Mouse (Mus musculus) T-helper 17 cell (primary cell): ENCODE results near the gene Acbd6.

Source experiments
- in situ Hi-C, 2 experiments: fragments of 300-600 bp; cut with MboI, MseI; formaldehyde crosslinking; loops; 1 replicate in 1 of 2; 2 replicates in 1 of 2; pipeline ENCODE4 v1.15.1; 2025; ENCODE audit warnings: high pct_unique_total_duplicates in 2 of 2

Gene Acbd6

GRCm38 (mm10) chr1:155557642-155558011, 293 bp upstream of the Acbd6 start:
- in situ Hi-C loops, result no loop called here

GRCm38 (mm10) chr1:155560021-155560420, 2.1 kb downstream of the Acbd6 start:
- in situ Hi-C loops, result no loop called here

GRCm38 (mm10) chr1:155560678-155561077, 2.8 kb downstream of the Acbd6 start:
- in situ Hi-C loops, result no loop called here

- in situ Hi-C loops, result no loop called here
Observed at GRCm38 (mm10) chr1:155562206-155562605, 4.3 kb downstream of the Acbd6 start.

GRCm38 (mm10) chr1:155564741-155565140, 6.8 kb downstream of the Acbd6 start:
- in situ Hi-C loops, result no loop called here

GRCm38 (mm10) chr1:155568133-155568532, 10.2 kb downstream of the Acbd6 start:
- in situ Hi-C loops, result no loop called here

- in situ Hi-C loops, result no loop called here
Observed at GRCm38 (mm10) chr1:155569340-155569739, 11.4 kb downstream of the Acbd6 start.

- in situ Hi-C loops, result loop anchor here (10.0 kb wide), 1 partner anchor 210 kb away; no protein-coding TSS in a partner anchor
Observed at GRCm38 (mm10) chr1:155574966-155575673, 17.2 kb downstream of the Acbd6 start.

GRCm38 (mm10) chr1:155576432-155576831, 18.5 kb downstream of the Acbd6 start:
- in situ Hi-C loops, result loop anchor here (10.0 kb wide), 1 partner anchor 208 kb away; no protein-coding TSS in a partner anchor

GRCm38 (mm10) chr1:155577316-155577715, 19.4 kb downstream of the Acbd6 start:
- in situ Hi-C loops, result loop anchor here (10.0 kb wide), 1 partner anchor 207 kb away; no protein-coding TSS in a partner anchor

GRCm38 (mm10) chr1:155587961-155588360, 30.0 kb downstream of the Acbd6 start:
- in situ Hi-C loops, result loop anchor here in 1 of 2 experiments (10.0 kb wide), 1 partner anchor 1117 kb away; no protein-coding TSS in a partner anchor

- in situ Hi-C loops, result no loop called here
Observed at GRCm38 (mm10) chr1:155594141-155594540, 36.2 kb downstream of the Acbd6 start.

- in situ Hi-C loops, result no loop called here
Observed at GRCm38 (mm10) chr1:155596576-155596975, 38.7 kb downstream of the Acbd6 start.

GRCm38 (mm10) chr1:155604706-155605105, 46.8 kb downstream of the Acbd6 start:
- in situ Hi-C loops, result loop anchor here in 1 of 2 experiments (10.0 kb wide), 1 partner anchor 480 kb away; no protein-coding TSS in a partner anchor

GRCm38 (mm10) chr1:155605391-155606155, 47.7 kb downstream of the Acbd6 start:
- in situ Hi-C loops, result loop anchor here in 1 of 2 experiments (10.0 kb wide), 1 partner anchor 479 kb away; no protein-coding TSS in a partner anchor

- in situ Hi-C loops, result loop anchor here in 1 of 2 experiments (10.0 kb wide), 1 partner anchor 479 kb away; no protein-coding TSS in a partner anchor
Observed at GRCm38 (mm10) chr1:155606156-155606531, 48.2 kb downstream of the Acbd6 start.

- in situ Hi-C loops, result loop anchor here in 1 of 2 experiments (10.0 kb wide), 1 partner anchor 476 kb away; no protein-coding TSS in a partner anchor
Observed at GRCm38 (mm10) chr1:155608524-155608923, 50.6 kb downstream of the Acbd6 start.

GRCm38 (mm10) chr1:155614426-155614825, 56.5 kb downstream of the Acbd6 start:
- in situ Hi-C loops, result no loop called here

GRCm38 (mm10) chr1:155621075-155621474, 63.2 kb downstream of the Acbd6 start:
- in situ Hi-C loops, result no loop called here

- in situ Hi-C loops, result no loop called here
Observed at GRCm38 (mm10) chr1:155623192-155623591, 65.3 kb downstream of the Acbd6 start.

- in situ Hi-C loops, result no loop called here
Observed at GRCm38 (mm10) chr1:155627746-155628145, 69.8 kb downstream of the Acbd6 start.

GRCm38 (mm10) chr1:155636648-155637047, 78.7 kb downstream of the Acbd6 start:
- in situ Hi-C loops, result no loop called here
